Mouse (Mus musculus): ENCODE measurements at regions not wholly inside any gene's neighbourhood (a gene's known extent, or its start where the extent isn't known, plus 50 kb on each side); places are given as distances from the start of the nearest gene placed in this dataset.
A peak's percentile ranks its signal among the peaks of the same experiment; 100 is the strongest.

DNA sequence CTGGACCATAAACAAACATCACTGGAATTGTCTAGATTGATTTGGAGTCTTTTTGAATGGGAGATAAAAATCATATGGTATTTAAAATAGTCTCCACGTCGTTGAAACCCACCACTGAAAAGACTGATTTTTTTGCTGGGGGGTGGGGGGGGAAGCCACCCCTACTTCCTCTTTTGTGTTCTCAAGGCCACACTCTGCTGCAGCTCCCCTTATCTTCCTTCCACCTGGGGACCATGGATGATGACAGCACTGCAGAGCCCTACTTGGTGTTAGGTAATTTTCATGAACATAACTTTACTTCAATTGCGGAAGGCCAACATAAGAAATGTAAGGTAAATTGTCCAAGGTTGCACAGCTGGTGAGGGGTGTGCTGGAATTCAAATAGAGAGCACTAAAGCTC lies 232.4 kb upstream of the Vrk2 start:
- no peak for ATAC-seq (replicated peaks; ENCODE audit: low FRiP score, low TSS enrichment, poor library complexity, severe bottlenecking)

GRCm38 (mm10) chr11:26824080-26824727 lies 230.4 kb upstream of the Vrk2 start:
- no peak for ATAC-seq (replicated peaks; ENCODE audit: low FRiP score, low TSS enrichment, poor library complexity, severe bottlenecking)

DNA sequence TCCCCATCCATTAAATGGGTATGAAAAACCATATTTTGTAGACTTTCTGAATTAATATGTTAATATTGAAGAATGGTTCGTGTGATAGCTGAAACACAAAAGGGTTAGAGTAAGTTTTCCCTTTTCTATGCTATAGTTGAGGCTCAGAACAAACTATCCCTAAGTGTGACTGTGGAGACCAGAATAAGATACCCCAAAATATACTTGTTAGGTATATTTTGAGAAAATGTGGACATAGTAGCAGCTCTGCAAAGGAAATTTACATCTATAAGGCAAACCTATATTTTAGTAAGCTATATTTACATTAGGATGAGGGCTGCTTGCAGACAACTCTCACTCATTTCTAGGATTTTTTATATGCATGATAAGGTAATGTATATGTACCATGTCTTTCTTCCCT lies 227.3 kb upstream of the Vrk2 start:
- ATAC-seq (replicated peaks; ENCODE audit: low FRiP score, low TSS enrichment, poor library complexity, severe bottlenecking): no peak

- ATAC-seq (replicated peaks; ENCODE audit: low FRiP score, low TSS enrichment, poor library complexity, severe bottlenecking): no peak
Observed at GRCm38 (mm10) chr11:26817316-26817715, 223.5 kb upstream of the Vrk2 start.

DNA sequence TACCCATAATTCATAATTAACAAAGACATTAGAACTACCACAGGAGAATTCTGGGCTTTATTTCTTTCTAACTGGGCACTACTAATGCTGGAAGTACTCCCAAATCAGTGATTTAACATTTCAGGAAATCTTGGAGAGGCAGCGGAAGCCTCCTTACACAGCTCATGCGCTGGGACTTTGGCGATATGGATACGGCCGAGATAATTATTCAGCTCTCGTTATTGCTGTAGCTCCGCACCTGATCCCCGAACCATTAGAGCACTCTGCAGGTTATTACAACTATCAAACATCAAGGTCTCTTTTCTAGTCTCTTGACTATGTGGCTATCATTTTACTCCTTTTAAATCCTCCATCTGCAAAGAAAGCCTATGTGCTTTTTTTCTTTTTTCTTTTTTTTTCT lies 221.3 kb upstream of the Vrk2 start:
- no peak for ATAC-seq (replicated peaks; ENCODE audit: low FRiP score, low TSS enrichment, poor library complexity, severe bottlenecking)

DNA sequence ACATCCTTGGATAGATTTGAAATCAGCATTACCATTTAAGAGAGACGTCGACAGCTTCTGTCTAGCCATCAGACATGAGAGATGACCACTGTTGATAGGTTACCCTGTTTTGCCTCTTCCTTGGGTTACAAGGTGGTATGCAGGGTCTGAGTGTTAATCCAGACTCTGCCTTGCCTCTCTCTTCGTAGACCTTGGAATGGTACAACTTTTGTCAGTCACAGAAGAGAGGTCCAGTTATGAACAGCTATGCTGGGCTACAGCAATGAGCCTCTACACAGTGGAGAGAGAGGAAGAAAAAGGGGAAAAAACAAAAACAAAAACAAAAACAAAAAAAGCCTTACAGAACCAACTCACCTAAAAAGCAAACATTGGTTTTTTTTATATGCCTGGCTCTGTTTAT lies 220.8 kb upstream of the Vrk2 start:
- no peak for ATAC-seq (replicated peaks; ENCODE audit: low FRiP score, low TSS enrichment, poor library complexity, severe bottlenecking)

- no peak for ATAC-seq (replicated peaks; ENCODE audit: low FRiP score, low TSS enrichment, poor library complexity, severe bottlenecking)
Observed at GRCm38 (mm10) chr11:26802249-26802941, 208.6 kb upstream of the Vrk2 start.

DNA sequence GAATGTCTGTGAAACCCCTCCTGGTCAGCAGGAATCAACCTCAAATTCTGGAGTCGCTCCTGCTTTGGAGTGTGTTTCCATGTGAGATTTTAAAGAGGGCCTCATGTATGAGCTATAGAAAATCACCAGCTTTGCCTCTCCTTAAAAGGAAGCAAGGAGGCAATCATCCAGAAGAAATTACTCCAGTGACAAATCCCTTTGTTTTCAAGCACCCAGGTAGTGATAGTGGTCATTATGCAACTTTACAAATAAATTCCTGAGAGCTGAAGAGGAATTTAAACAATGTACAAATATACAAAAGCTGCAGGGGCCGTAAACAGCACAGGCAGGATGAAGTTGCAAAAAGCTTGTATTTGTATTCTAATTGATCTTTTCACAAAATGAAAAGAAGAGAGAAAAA lies 206.5 kb upstream of the Vrk2 start:
- ATAC-seq (replicated peaks; ENCODE audit: low FRiP score, low TSS enrichment, poor library complexity, severe bottlenecking): no peak

- no peak for ATAC-seq (replicated peaks; ENCODE audit: low FRiP score, low TSS enrichment, poor library complexity, severe bottlenecking)
Observed at GRCm38 (mm10) chr11:26794629-26794966, 200.8 kb upstream of the Vrk2 start.

- no peak for ATAC-seq (replicated peaks; ENCODE audit: low FRiP score, low TSS enrichment, poor library complexity, severe bottlenecking)
Observed at GRCm38 (mm10) chr11:26793928-26794628, 200.3 kb upstream of the Vrk2 start.

DNA sequence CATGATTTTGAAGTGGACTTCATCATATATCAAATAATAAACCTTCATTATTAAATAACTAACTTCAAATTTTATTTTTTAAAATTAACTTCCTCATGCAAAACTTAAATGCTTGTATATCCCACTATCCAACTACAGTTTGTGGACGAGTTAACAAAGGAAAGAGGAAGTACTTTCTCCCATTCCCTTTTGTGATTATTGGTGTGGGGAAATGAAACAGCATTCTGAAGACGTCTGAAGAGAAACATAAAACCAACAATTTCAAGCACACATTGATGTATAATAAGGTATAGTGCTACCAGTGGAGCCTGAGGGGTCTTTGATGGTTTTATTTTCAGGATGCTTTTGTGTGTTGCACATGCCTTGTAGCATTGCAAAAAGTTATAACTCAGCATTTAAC lies 195.5 kb upstream of the Vrk2 start:
- ATAC-seq (replicated peaks; ENCODE audit: low FRiP score, low TSS enrichment, poor library complexity, severe bottlenecking): no peak

GRCm38 (mm10) chr11:26785164-26785563 lies 191.4 kb upstream of the Vrk2 start:
- ATAC-seq (replicated peaks; ENCODE audit: low FRiP score, low TSS enrichment, poor library complexity, severe bottlenecking): peak; percentile 84

- ATAC-seq (replicated peaks; ENCODE audit: low FRiP score, low TSS enrichment, poor library complexity, severe bottlenecking): no peak
Observed at GRCm38 (mm10) chr11:26773122-26773796, 179.5 kb upstream of the Vrk2 start.

DNA sequence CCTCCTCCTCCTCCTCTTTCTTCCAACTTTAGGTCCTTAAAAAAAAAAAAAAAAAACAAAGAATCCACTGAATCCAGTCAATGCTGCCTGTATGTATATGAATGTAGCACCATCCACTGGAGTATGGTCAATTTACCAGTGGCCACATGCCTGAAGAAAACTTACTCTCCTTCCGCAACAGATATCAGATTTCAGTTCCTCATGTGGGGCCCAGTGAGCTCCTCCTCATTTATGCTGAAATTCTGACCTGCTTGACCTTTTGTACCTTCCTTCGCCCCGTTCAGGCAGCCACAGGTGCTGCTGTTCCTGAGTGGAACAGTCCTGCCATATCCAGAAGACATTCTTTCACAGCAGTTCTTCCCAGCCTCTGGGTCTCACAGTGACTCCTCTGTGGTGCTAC lies 161.8 kb upstream of the Vrk2 start:
- ATAC-seq (replicated peaks; ENCODE audit: low FRiP score, low TSS enrichment, poor library complexity, severe bottlenecking): no peak

DNA sequence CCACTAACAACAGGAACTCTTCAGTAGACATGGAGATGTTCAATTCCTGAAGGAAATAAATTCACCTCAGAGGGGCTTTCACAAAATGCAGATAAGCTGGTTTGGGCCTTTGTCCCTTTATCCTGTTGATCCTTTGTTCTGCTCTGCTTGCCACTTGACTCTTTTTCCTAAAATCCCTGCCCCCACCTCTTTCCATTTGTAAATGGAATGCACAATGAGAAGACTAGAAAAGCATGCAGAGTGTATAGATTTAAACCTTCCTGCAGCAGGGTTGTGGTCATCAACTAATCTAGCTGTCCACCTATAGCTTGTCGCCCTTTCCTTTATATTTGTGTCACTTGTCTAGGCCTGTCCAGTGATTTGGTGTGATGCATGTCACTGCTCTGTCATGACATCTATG lies 159.8 kb upstream of the Vrk2 start:
- ATAC-seq (replicated peaks; ENCODE audit: low FRiP score, low TSS enrichment, poor library complexity, severe bottlenecking): no peak

DNA sequence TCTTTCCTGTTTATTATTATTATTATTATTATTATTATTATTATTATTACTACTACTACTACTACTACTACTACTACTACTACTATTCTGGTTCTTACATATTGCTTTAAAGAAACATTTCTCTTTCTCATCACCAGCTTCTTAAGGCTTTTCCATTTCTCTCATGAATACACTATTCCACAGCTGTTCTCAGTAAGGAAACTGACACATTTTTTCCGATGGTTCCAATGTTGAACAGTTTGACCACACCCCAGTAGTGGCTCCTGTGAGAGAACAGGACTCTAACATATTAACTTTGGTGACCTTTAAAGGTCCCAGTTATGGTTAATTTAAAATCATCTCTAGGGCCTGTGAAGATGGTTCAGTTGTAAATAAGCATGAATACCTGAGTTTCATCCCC lies 148.4 kb upstream of the Vrk2 start:
- ATAC-seq (replicated peaks; ENCODE audit: low FRiP score, low TSS enrichment, poor library complexity, severe bottlenecking): no peak

- no peak for ATAC-seq (replicated peaks; ENCODE audit: low FRiP score, low TSS enrichment, poor library complexity, severe bottlenecking)
Observed at GRCm38 (mm10) chr11:26739732-26740131, 145.9 kb upstream of the Vrk2 start.

DNA sequence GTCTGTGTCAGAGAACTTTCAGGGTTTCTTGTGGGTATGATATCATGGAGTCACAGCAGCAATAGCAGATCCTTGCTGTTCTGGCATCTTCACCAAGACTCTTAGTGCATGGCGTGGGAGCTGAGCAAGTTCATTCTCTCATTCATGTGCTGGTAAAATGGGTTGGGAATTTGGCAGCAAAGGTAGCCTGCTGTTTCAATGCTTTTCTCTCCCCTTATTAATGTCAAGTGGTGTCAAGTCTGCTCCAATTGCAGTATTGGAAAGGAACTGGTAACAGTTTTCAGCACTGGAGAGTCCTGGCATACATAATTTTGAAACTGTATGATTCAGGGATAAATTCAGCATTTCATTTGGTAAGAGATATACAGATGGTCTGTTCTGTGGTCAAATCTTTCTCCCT lies 133.2 kb upstream of the Vrk2 start:
- ATAC-seq (replicated peaks; ENCODE audit: low FRiP score, low TSS enrichment, poor library complexity, severe bottlenecking): no peak

DNA sequence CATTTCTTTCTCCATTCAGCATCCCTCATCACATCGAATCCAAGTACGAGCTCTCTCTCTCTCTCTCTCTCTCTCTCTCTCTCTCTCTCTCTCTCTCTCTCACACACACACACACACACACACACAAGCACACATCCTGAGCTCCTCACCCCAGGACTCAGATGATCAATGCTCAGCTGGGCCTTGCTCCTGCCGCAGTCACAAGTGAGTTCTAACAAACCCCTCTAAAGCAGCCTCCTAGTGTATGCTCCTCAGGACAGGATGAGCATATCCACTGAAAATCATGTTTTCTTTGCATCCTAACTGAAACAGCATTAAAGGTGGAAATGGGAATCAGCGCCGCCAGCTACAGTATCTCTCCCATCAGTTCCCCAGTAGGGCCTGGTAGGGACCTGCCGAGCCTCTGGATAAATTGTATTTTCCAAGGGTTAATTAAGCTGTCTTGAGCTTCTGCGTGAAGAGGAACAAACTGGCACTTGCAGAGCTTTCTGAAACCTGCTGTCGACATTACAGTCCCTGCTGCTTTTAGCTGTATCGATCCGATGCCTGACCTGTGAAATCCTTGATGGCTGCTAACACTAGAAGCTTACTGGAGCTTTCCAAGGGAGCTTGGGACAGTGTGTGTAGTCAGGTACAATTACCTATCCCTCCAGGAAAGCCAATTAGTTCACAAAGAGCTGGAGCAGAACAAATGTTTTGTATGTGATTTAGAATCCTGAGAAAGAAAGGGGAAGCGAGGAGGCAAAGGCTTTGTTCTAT lies 131.3 kb upstream of the Vrk2 start:
- ATAC-seq (replicated peaks; ENCODE audit: low FRiP score, low TSS enrichment, poor library complexity, severe bottlenecking): no peak

GRCm38 (mm10) chr11:26722292-26722691 lies 128.5 kb upstream of the Vrk2 start:
- no peak for ATAC-seq (replicated peaks; ENCODE audit: low FRiP score, low TSS enrichment, poor library complexity, severe bottlenecking)

All from megakaryocyte-erythroid progenitor cell, adult 5-6 weeks (primary cell).